Mouse (Mus musculus): Measurements from ENCODE around the gene Doc2g. TPM values are rescaled to one million over a fixed set of nuclear protein-coding genes. Genes with fewer than 3 reads are reported as not detected.
A peak's percentile ranks its signal among the peaks of the same experiment; 100 is the strongest.

Doc2g gene
- polyA plus RNA-seq, 1 experiment from 2014 or later = 1.9 TPM

- Histone ChIP-seq H3K9me3 (ENCODE audit: control insufficient read depth, low read length) (no peaks in the 10 kb centered on the region), H3K4me2 (replicated peaks; ENCODE audit: low read depth, low read length) (no peak overlapping the region), H3K36me3 (ENCODE audit: control insufficient read depth, insufficient read depth, low read length) (no peaks in the 10 kb centered on the region), H3K27me3 (ENCODE audit: control insufficient read depth, insufficient read depth, low read length) (no peaks in the 10 kb centered on the region), H3K4me3 (ENCODE audit: low read depth, low read length) (no peak overlapping the region), H3K9ac (ENCODE audit: low read depth, low read length) (no peak overlapping the region), H3K4me1 (replicated peaks; ENCODE audit: control insufficient read depth, insufficient read depth, low read length) (peaks cover 3% of the 10 kb centered on the region; the same call in 1 of the 2 replicates), H3K27ac (ENCODE audit: low read depth, low read length) (no peak overlapping the region)
- DNase-seq (ENCODE audit: low spot score) = no peak
- ATAC-seq (ENCODE audit: low FRiP score) = no peak
- WGBS = 57% methylated on average over 5 of the region's 5 CpGs
Measured at GRCm38 (mm10) chr19:4015635-4016034, 12.5 kb downstream of the Doc2g start.

- no peak for ATAC-seq (ENCODE audit: low FRiP score)
- H3K27me3 ChIP-seq (ENCODE audit: control insufficient read depth, insufficient read depth, low read length) = no peaks in the 10 kb centered on the region
- H3K4me3 ChIP-seq (ENCODE audit: low read depth, low read length) = no peak overlapping the region
- H3K36me3 ChIP-seq (ENCODE audit: control insufficient read depth, insufficient read depth, low read length) = no peaks in the 10 kb centered on the region
- no peak overlapping the region for H3K27ac ChIP-seq (ENCODE audit: low read depth, low read length)
- no peaks in the 10 kb centered on the region for H3K4me1 ChIP-seq (replicated peaks; ENCODE audit: control insufficient read depth, insufficient read depth, low read length)
- no peaks in the 10 kb centered on the region for H3K9me3 ChIP-seq (ENCODE audit: control insufficient read depth, low read length)
- no peak overlapping the region for H3K9ac ChIP-seq (ENCODE audit: low read depth, low read length)
- H3K4me2 ChIP-seq (replicated peaks; ENCODE audit: low read depth, low read length) = no peak overlapping the region
- WGBS = 70% methylated on average over 10 of the region's 10 CpGs
- DNase-seq (ENCODE audit: low spot score) = no peak
Measured at GRCm38 (mm10) chr19:4017921-4018587, 14.9 kb downstream of the Doc2g start.

GRCm38 (mm10) chr19:4018743-4019583 is 15.8 kb downstream of the Doc2g start:
- no peak overlapping the region for H3K27ac ChIP-seq (ENCODE audit: low read depth, low read length)
- H3K4me2 ChIP-seq (replicated peaks; ENCODE audit: low read depth, low read length) = no peak overlapping the region
- no peak overlapping the region for H3K4me3 ChIP-seq (ENCODE audit: low read depth, low read length)
- no peaks in the 10 kb centered on the region for H3K9me3 ChIP-seq (ENCODE audit: control insufficient read depth, low read length)
- H3K9ac ChIP-seq (ENCODE audit: low read depth, low read length) = no peak overlapping the region
- no peaks in the 10 kb centered on the region for H3K4me1 ChIP-seq (replicated peaks; ENCODE audit: control insufficient read depth, insufficient read depth, low read length)
- 37% methylated on average over 18 of the region's 18 CpGs for WGBS
- ATAC-seq (ENCODE audit: low FRiP score) (peak; percentile 35; the same call in 1 of the 2 replicates), DNase-seq (ENCODE audit: low spot score) (peak; percentile 71)
- H3K36me3 ChIP-seq (ENCODE audit: control insufficient read depth, insufficient read depth, low read length) = no peaks in the 10 kb centered on the region
- H3K27me3 ChIP-seq (ENCODE audit: control insufficient read depth, insufficient read depth, low read length) = no peaks in the 10 kb centered on the region

- H3K9me3 ChIP-seq (ENCODE audit: control insufficient read depth, low read length) = no peaks in the 10 kb centered on the region
- H3K4me1 ChIP-seq (replicated peaks; ENCODE audit: control insufficient read depth, insufficient read depth, low read length) = no peaks in the 10 kb centered on the region
- no peak overlapping the region for H3K4me3 ChIP-seq (ENCODE audit: low read depth, low read length)
- WGBS = 83% methylated on average over 7 of the region's 7 CpGs
- DNase-seq (ENCODE audit: low spot score) = no peak
- H3K27ac ChIP-seq (ENCODE audit: low read depth, low read length) = no peak overlapping the region
- no peak overlapping the region for H3K9ac ChIP-seq (ENCODE audit: low read depth, low read length)
- H3K4me2 ChIP-seq (replicated peaks; ENCODE audit: low read depth, low read length) = no peak overlapping the region
- no peaks in the 10 kb centered on the region for H3K36me3 ChIP-seq (ENCODE audit: control insufficient read depth, insufficient read depth, low read length)
- ATAC-seq (ENCODE audit: low FRiP score) = no peak
- H3K27me3 ChIP-seq (ENCODE audit: control insufficient read depth, insufficient read depth, low read length) = no peaks in the 10 kb centered on the region
Measured at GRCm38 (mm10) chr19:4023185-4023584, 20.1 kb downstream of the Doc2g start.

- Histone ChIP-seq H3K36me3 (ENCODE audit: control insufficient read depth, insufficient read depth, low read length) (no peaks in the 10 kb centered on the region), H3K27me3 (ENCODE audit: control insufficient read depth, insufficient read depth, low read length) (no peaks in the 10 kb centered on the region), H3K9ac (ENCODE audit: low read depth, low read length) (no peak overlapping the region), H3K9me3 (ENCODE audit: control insufficient read depth, low read length) (no peaks in the 10 kb centered on the region), H3K4me2 (replicated peaks; ENCODE audit: low read depth, low read length) (no peak overlapping the region), H3K27ac (ENCODE audit: low read depth, low read length) (no peak overlapping the region), H3K4me3 (ENCODE audit: low read depth, low read length) (no peak overlapping the region), H3K4me1 (replicated peaks; ENCODE audit: control insufficient read depth, insufficient read depth, low read length) (no peaks in the 10 kb centered on the region)
- DNase-seq (ENCODE audit: low spot score) (no peak), ATAC-seq (ENCODE audit: low FRiP score) (no peak)
Measured at GRCm38 (mm10) chr19:4027576-4027975, 24.5 kb downstream of the Doc2g start.

GRCm38 (mm10) chr19:4032668-4033067 is 29.6 kb downstream of the Doc2g start:
- H3K9ac ChIP-seq (ENCODE audit: low read depth, low read length) = no peak overlapping the region
- no peak overlapping the region for H3K4me3 ChIP-seq (ENCODE audit: low read depth, low read length)
- DNase-seq (ENCODE audit: low spot score) = no peak
- no peaks in the 10 kb centered on the region for H3K9me3 ChIP-seq (ENCODE audit: control insufficient read depth, low read length)
- H3K4me1 ChIP-seq (replicated peaks; ENCODE audit: control insufficient read depth, insufficient read depth, low read length) = no peaks in the 10 kb centered on the region
- H3K27me3 ChIP-seq (ENCODE audit: control insufficient read depth, insufficient read depth, low read length) = no peaks in the 10 kb centered on the region
- 50% methylated on average over 7 of the region's 7 CpGs for WGBS
- no peak for ATAC-seq (ENCODE audit: low FRiP score)
- no peaks in the 10 kb centered on the region for H3K36me3 ChIP-seq (ENCODE audit: control insufficient read depth, insufficient read depth, low read length)
- H3K4me2 ChIP-seq (replicated peaks; ENCODE audit: low read depth, low read length) = no peak overlapping the region
- no peak overlapping the region for H3K27ac ChIP-seq (ENCODE audit: low read depth, low read length)

- Histone ChIP-seq H3K4me1 (replicated peaks; ENCODE audit: control insufficient read depth, insufficient read depth, low read length) (no peaks in the 10 kb centered on the region), H3K9ac (ENCODE audit: low read depth, low read length) (no peak overlapping the region), H3K36me3 (ENCODE audit: control insufficient read depth, insufficient read depth, low read length) (no peaks in the 10 kb centered on the region), H3K27ac (ENCODE audit: low read depth, low read length) (no peak overlapping the region), H3K4me3 (ENCODE audit: low read depth, low read length) (no peak overlapping the region), H3K4me2 (replicated peaks; ENCODE audit: low read depth, low read length) (no peak overlapping the region), H3K9me3 (ENCODE audit: control insufficient read depth, low read length) (no peaks in the 10 kb centered on the region), H3K27me3 (ENCODE audit: control insufficient read depth, insufficient read depth, low read length) (no peaks in the 10 kb centered on the region)
- DNase-seq (ENCODE audit: low spot score) (no peak), ATAC-seq (ENCODE audit: low FRiP score) (no peak)
- WGBS = 73% methylated on average over 3 of the region's 3 CpGs
Measured at GRCm38 (mm10) chr19:4033298-4033697, 30.2 kb downstream of the Doc2g start.

GRCm38 (mm10) chr19:4033742-4034141 is 30.6 kb downstream of the Doc2g start:
- H3K4me2 ChIP-seq (replicated peaks; ENCODE audit: low read depth, low read length) = no peak overlapping the region
- no peaks in the 10 kb centered on the region for H3K4me1 ChIP-seq (replicated peaks; ENCODE audit: control insufficient read depth, insufficient read depth, low read length)
- 78% methylated on average over 5 of the region's 5 CpGs for WGBS
- H3K36me3 ChIP-seq (ENCODE audit: control insufficient read depth, insufficient read depth, low read length) = no peaks in the 10 kb centered on the region
- no peaks in the 10 kb centered on the region for H3K9me3 ChIP-seq (ENCODE audit: control insufficient read depth, low read length)
- no peaks in the 10 kb centered on the region for H3K27me3 ChIP-seq (ENCODE audit: control insufficient read depth, insufficient read depth, low read length)
- H3K4me3 ChIP-seq (ENCODE audit: low read depth, low read length) = no peak overlapping the region
- no peak overlapping the region for H3K27ac ChIP-seq (ENCODE audit: low read depth, low read length)
- DNase-seq (ENCODE audit: low spot score) = no peak
- no peak for ATAC-seq (ENCODE audit: low FRiP score)
- no peak overlapping the region for H3K9ac ChIP-seq (ENCODE audit: low read depth, low read length)
